Mouse (Mus musculus) spleen, postnatal 4 days (tissue): ENCODE measurements at regions not wholly inside any gene's neighbourhood (a gene's known extent, or its start where the extent isn't known, plus 50 kb on each side); places are given as distances from the start of the nearest gene placed in this dataset.

Experiments used
- DNase-seq, 2 experiments: peaks; one replicate each; pipeline ENCODE4 v3.0.0; 2022; ENCODE audit warnings: low spot score in 2 of 2

DNA sequence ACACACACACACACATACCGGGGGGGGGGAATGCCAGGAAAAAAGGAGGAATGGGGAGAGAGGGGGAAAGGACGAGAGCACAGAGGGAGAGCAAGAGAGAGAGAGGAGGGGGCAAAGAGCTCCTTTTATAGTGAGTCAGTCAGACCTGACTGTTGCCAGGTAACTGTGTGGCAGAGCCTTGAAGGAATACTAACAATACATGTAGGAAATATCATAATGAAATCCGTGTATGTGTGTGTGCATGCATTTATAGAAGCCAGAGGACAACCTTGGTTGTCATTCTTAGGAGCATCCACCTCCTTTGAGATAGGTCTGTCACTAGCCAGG is 127.6 kb upstream of the Med14 start:
- no peak for DNase-seq

DNA sequence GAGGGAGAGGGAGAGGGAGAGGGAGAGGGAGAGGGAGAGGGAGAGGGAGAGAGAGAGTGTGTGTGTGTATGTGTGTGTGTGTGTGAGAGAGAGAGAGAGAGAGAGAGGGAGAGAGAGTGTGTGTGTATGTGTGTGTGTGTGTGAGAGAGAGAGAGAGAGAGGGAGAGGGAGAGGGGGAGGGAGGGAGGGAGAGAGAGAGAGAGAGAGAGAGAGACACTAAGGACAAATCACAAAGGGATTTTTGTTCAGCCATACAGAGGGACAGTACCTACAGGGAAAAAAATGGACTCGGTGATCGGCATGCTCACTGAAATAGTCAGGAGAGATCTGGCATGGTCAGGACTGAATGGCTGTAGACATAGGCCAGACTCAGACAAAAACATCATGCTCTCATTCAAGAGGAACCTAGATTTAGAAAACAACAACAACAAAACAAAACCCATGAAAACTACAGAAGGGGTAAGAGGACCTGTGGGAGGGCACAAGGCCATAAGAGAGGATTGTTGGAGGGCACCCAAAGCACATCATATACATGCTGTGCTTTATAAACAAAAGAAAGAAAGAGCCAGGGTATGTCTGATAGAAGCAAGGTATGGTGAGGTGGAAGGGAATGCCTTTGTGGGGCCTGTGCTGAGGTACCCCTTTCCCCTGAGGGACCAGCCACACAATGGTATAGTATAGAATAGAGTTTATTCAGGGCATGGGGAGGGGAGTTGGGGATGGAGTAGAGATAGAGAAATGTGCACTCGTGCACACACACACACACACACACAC is 127.0 kb upstream of the Med14 start:
- DNase-seq, result no peak

DNA sequence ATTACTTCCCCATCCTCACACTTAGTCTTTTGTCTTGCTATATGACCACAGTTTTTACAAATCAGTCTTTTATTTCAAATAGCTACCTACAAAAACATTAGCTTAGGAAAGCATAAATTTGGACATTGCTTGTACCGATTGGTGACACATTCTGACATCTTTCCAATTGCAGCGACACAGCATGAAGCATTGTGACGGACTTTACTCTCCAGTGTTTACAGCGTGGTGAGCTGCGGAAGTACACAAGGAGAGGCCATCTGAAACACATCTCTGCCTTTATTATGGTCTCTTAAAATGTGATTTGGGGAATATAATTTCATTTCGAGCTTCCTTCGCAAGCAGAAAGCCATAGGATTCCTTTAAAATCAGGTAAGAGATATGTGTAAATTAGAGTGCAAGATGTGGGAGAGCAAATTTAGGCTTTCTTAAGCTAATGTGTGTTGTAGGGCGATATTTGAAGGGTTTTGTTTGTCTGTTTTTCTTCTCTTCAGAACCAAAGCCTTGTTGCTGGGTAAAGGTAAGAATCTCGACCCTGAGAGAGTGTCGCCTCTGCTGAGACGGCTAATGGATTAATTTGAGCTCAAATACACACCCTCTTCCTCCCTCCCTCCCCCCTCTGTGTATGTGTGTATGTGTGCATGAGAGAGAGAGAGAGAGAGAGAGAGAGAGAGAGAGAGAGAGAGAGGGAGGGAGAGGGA is 126.3 kb upstream of the Med14 start:
- no peak for DNase-seq

DNA sequence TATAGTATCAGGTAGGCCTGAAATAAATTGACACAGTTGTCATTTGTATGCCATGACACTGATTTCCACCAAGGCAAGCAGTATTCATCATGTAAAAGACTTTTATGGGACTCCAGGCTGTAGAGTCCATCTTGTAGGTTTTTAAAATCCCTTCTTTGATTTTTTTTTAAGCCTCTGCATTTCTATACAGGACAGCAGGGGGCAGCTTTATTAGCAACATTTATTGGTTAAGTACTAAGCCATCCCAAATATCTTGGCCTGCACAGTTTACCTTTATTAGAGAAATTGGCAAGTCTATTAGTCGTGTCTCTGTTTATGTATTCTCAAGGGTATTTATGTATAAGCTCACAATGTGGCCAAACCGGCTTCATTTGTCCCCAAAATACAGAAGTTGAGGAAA is 125.6 kb upstream of the Med14 start:
- DNase-seq, result no peak

DNA sequence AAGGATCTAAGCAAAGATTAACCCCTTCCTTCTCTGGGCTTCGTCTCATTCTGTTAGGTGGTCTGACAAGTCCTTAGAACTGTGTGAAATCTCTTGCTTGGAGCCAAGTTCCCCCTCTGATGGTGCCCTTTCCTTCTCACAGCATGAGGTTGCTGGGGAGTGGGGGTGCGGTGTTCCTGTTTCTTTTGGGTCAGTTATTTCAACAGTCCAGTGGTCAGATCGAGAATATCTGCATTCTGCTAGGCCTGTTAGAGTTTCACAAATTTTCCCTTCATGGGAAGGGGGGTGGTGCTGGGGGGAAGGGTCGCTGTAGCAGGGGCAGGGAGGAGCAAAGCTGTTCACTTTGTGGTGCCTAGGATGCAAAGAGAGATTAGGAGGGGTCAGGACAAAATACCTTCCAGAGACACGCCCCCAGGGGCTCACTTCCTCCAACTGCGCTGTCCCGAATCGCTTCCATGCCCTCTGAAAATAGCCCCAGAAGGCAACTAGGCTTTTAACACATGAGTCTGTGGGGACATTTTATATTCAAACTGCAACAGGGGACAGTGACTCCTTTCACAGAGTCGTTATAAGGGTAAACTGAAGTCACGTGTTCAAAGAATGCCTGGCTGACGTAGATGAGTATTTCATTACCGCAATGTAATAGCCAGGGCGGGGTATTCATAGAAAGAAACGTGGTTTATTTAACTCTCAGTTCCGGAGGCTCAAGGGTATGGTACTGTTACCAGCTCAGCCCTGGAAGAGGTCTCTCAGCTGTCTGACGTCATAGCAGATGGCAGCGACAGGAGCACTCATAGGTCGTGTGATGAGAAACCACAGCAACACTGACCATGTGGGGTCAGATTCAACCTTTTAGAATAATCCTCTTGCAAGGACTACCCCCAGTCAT is 124.5 kb upstream of the Med14 start:
- no peak for DNase-seq

DNA sequence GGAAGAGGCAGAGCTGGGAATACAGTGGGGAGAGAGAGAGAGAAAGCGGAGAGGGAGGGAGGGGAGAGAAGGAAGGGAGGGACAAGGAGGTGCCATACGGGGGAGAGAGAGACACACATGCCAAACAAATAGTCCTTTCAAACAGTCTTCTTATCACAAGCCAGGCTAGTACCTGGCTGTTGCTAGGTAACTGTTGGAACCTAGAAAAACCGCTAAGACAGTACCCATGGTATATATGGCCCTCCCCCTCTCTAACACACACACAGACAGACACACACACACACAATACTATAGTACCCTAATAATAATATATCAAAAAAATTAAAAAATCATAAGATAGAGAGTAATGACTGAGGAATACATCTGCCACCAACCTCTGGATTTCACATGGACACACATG is 117.4 kb upstream of the Med14 start:
- DNase-seq, result no peak

DNA sequence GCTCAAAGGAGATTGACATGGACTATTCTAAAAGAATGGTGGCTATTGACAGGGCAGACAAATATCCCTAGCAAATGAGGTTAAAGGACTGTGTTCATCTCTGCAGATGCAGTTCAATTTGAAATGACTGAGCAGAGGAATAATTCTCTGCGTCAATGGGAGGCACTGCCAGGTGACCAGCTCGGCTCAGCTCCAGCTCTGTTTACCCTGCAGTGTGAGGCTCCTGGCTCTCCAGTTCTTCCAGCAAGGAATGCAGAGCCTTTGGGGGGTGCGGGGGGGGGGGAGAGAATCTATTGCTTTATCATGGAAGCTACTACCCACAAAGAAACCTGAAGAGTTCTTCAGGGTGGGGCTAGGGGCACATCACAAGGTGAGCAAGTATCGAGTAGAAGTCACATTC is 115.6 kb upstream of the Med14 start:
- DNase-seq, result no peak

DNA sequence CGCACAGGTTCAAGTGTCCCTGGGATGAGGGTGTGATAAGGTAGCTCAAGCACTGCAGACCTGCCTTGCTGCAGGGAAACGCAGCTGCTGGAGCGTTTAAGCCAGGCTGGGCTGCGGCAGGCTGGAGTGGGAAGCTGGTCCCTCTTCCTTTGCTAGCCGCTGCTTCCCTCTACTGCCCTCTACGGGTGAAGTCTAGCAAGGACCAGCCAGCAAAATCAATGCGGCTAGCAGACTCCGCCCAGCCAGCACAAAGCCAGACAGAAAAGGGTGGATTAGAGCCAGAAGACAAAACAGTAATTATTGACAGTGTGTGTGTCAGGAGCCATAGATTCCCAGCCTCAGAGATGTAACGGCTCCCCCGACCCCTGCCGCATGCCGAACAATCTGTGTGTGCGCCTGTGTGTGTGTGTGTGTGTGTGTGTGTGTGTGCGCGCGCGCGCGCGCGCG is 111.8 kb upstream of the Med14 start:
- peak; percentile 61 to 83 for DNase-seq

DNA sequence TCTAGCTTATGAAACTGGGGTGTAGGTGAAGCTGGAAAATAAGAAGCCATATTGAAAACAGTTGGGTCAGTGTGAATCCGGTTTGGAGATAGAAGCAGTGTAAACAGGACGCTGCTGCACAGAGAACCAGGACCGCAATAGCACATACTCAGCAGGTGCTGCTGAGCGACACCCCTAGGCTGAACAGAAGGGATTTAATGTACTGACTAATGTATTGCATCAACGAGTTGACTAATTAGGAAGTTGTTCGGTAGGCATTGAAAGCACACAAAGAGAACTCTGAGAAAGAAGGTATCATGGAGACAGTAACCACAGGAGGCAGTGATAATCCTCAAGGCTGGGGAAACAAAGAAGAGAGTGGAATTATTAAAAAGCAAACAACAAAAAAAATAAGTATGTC is 111.4 kb upstream of the Med14 start:
- no peak for DNase-seq

DNA sequence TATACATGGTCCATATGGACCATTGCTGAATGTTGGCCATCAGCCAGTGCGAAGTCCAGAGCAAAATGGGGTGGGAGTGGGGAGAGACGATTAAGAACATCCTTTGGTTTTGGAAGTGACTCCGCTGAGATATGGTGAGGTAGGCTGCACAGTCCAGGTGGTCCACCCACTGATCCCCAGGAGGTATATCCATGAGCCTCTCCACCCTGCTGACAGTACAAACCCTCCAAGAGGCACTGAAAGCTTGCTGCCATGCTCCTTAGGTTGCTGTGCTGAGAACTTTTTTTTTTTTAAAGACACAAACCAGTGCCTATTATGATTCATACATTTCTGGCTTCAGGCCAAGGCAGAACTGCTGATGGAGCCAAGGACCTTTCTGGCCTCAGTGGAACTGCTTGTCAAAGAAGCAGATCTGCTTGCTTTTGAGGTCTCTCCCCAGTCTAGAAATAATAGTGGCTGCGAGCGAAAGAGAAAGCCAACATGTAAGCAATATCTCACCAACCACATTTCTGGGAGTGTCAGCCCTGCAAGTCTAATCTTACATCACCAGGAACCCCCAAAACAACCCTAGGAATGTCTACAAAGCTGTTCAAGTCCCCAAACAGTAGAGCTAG is 105.1 kb upstream of the Med14 start:
- no peak for DNase-seq

DNA sequence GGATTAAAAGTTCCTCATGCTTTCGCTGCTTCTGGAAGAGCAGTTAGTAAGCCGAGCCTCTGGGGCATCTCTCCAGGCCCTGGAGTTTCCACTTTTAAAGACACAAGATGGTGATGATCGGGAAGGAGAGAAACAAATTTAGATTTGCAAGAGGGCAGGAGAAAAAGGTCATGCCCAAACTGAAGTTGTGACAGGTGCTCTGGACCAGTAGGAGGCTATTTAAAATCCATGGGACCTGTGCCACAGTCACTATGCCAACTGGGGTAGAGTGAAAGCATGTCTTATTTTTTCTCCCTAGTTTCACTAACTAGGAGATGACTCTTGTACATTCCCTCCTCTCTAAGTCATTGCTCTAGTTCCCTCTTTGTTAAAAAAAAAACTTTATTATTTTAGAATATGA is 104.3 kb upstream of the Med14 start:
- DNase-seq, result no peak

DNA sequence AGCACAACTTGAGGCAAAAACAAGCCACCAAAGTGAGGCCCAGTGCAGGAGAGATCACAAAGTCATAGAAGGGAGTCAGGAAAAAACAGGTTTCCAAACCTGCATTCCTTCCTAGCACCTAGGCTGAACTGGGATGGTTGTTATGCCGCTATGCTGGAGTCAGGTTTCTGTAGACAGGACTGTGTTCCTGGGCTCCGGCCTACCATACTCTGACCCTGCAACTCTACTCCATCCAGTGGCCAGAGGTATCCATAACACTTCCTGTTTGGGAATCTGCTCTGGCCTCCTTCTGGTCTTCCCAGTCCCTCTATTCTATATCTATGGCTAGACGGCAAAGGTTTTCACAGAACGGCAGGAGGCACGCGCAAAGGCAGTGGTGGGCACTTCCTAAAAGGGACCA is 98.3 kb upstream of the Med14 start:
- DNase-seq, result no peak

DNA sequence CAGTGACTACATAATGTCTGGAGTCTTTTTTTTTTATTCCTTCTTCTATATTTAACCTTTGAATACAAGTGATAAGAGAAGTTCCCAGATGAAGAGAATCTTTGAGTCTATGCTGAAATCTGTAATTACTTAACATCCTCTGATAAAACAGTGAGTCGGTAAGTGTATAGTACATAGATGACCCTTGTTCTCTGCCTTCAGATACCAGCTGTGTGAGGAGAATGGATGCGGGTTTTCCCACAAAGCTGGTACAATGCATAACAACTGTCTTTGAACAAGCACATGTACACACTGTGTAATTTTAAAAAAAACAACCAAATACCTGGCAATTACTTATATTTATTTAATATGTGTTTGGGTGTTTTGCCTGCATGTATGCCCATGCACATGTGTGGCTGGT is 96.9 kb upstream of the Med14 start:
- DNase-seq, result no peak

DNA sequence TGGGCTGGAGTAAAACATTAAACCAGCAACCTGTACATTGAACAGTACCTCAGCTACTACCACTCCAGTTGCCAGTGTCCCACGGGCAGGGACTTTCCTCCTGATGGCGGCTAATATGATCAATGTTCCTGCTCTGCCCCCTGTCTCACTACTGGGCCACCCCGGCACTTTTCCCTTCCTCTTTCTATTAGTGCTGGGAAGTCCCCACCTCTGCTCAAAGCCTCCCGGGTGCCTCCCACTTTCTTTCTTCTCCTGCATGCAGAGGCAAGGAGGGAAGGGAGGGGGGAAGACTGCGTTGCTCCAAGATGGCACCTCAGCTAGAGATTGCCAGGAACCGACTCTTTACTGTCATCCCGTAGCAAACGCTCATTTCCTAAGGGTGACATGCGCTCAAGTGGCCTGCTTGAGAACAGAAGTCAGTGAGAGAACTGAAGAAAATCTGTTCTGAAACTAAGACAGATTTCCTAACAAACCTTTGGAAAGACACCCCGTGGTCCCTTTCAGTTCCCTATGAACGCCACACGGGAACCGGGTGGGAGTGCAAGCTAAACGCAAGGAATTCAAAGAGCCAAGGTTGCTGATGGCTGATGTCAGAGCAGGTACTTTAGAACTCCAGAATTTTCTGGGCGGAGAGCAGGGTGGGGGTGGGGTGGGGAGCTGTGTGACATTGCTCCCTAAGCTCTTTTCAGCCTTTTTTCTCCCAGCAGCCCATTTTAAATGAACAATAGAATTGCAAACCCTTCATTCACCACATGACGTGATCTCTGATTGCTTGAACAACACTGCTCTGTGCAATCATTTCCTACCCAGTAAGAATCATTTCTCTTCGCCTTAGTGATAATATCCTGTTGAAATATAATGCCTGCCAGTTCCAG is 96.2 kb upstream of the Med14 start:
- DNase-seq, result no peak

DNA sequence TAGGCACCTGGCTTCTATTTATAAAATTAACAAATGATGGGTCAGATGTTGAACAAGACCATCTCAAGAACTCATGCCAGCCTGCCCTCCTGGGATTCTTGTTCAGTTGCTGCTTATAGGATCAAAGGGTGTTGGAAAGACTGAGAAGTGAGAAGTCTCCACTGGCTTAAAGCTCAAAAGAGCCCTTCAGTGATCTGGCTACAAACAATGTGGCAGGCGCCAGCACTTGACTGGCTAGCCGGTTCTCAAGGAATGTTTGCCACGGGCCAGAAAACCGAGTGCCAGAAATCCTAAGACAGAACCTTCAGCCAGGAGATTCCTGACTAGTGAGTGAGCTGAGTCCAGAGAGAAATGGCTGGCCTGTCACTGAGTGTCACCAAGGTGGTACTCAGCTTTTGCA is 93.6 kb upstream of the Med14 start:
- DNase-seq, result no peak

DNA sequence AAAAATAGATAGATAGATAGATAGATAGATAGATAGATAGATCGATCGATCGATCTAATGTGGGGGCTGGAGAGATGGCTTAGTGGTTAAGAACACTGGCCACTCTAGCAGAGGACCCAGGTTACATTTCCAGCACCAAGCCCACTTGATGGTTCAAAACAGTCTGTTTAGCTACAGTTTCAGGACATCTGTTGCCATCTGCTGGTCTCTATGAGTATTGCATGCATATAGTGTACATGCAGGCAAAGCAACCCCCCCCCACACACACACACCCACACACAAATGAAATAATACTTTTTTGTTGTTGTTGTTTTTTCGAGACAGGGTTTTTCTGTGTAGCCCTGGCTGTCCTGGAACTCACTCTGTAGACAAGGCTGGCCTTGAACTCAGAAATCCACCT is 89.8 kb upstream of the Med14 start:
- peak in 1 of 2 experiments; percentile 13 for DNase-seq

DNA sequence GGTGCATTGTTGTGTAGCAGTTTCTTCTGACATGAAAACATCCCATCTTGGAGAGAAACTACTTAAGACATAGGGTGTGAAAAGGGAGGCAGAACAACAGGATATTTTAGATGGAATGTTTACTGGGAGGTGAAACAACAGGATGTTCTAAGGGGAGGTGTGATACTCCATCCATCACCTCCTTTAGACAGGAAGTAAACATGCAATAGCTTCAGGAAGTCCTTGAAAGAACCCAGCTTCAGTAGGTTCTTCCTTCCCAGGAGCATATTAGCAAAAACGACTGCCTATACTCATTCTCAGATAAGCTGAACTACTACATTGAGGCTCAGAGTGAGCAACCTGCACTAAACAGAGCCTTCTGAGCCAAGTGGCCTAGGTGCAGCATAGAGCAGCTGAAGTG is 82.6 kb upstream of the Med14 start:
- DNase-seq, result no peak

DNA sequence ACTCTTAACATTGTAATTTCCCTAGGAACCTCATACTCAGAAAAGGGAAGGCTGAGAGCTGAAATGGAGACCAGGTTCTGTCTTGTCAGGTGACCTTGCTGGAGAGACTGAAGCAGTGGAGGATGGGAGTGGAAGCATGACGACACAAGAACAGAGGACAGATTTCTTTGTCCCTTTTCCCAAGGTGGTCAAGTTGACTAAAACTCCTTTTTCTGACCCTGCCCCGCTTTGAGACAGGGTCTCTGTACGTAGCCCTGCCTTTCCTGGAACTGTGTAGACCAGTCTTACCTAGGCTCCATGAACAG is 79.1 kb upstream of the Med14 start:
- DNase-seq, result no peak

DNA sequence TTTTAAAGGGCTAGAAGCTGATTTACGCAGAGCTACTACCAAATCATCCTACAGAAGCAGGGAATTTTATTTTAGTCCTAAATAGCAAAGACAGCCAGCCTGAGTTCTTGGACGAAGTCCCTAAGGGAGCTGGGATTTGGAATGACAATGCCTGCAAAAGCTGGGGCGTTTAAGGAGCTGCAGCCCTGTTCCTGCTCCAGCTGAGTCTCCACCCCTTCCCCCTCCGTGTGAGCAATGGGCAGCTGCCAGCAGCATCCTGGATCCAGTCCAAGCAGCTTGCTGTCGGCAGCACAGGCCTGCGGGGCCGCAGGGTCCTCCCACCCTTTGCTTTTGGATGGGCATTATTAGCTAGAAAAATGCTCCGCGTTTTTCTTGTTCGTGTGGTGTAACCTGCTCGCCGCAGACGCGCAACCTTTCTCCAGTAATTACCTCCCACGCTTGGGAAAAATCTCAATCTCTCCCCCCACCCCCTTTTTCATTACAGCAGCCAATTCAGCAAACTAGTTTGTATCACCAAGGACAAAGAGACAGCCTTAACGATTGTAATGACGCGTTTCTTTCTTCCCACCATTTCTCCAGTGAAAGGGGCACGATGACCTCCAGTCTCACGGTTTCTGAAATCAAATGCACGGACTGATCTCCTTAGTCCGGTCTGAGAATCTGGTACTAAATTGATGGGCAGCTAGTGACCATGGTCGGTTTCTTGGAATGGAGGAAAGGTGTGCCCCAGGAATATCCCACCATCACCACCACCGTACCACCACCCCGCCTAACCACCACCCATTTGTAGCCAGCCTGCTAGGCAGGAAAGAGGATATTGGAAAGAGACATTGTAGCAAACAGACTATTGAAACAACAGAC is 78.5 kb upstream of the Med14 start:
- peak; percentile 37 to 69 for DNase-seq

DNA sequence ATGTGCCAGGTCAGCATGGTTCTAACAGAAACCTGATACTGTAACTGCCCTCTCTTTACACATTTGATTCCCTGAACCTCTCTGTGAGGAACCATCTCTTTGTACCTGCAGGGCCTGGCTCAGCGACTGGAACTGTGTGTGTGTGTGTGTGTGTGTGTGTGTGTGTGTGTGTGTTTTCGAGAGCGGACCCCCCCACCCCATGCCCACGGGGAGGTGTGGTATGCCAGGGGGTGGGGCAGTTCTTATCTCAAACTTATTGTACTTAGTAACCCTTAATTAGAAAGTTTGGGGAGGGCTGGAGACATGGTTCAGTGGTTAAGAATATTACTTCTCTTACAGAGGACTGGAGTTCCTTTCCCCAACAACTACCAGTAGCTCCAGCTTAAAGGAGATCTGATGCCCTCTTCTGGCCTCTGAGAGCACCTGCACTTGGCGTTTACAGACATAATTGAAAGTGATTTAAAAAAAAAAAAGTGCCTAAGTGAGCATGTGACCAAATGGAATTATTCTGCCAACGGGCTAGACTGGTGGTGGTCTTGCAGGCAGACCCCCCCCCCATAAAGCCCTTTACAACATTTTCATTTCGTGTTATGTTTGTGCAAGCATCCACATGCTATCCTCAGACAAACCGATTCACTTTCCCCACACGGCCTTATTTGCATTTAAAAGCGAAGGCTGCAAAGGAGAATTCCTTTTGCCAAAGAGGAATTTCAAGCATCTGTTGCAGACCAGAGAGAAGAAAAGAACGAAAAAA is 77.7 kb upstream of the Med14 start:
- DNase-seq, result peak in 1 of 2 experiments; percentile 19
